Mouse (Mus musculus) c-Kit-positive CD71-positive TER-119-positive erythroid progenitor cells, embryonic 14.5 days (primary cell): ENCODE data around the gene Ros1.

Experiments used
- DNase-seq: peaks from one replicate; pipeline ENCODE4 v3.0.0-alpha.2; 2013; ENCODE audit warnings: low spot score

Gene Ros1

GRCm38 (mm10) chr10:52194957-52195852, at the start of gene Ros1:
Ros1 (minus strand) TSS chr10:52195244.
- DNase-seq: no peak

GRCm38 (mm10) chr10:52242680-52243323, 47.8 kb upstream of the Ros1 start:
- DNase-seq: no peak

DNA sequence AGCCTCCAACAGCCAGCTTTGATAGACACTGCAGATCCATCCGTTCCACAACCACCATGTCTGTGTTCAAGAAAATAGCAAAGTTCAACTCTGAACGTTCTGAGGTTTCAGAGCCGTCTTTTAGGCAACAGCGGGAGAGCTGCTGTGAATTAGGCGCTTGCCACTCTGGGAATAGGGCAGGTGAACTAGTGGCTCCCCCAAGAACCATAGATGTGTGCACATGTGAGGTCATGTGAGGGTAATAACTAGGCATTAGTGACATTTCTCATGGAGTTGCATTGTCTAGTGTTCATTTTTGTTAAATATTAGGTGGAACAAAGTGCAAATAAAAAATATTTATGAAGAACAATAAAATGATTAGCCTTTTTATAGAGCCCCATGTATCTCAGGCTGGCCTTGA, 47.0 kb upstream of the Ros1 start:
- DNase-seq: no peak

- no peak for DNase-seq
Measured at GRCm38 (mm10) chr10:52235461-52235860, 40.4 kb upstream of the Ros1 start.

- no peak for DNase-seq
Measured at GRCm38 (mm10) chr10:52234654-52234981, 39.6 kb upstream of the Ros1 start.

DNA sequence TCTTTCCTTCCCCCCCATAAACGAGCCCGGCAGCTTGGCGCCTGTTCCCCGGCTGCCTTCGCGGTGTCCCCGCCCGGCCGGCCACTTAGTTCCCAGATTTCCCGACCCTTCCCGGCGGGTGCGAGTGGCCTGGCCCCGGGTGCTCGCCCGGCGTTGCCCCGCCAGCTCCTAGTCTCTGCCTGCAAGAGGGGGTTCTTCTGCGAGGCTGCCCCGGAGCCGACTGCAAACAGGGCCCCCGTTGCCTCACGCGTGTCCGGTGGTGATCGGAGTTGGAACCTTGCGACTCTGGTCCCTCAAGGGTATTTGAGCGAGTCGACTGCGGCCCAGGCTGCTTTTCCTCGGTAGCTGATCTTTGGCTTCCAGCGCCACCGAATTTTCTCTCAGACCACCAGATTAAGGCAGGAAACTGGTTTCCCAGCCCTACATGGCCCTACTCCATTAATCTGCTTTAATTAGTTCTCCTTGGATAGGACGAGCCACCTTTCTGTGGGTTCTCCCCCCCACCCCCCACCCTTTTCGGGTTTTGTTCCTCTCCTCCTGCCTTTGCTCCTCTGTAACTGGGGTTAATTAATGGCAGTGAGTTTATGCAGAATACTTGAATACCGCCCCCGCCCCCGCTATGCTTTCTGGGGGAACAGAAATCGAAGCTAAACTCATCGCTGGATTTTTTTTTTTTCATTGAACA, 39.1 kb upstream of the Ros1 start:
- no peak for DNase-seq

GRCm38 (mm10) chr10:52233301-52233968, 38.4 kb upstream of the Ros1 start, which contains the start of gene Dcbld1:
Dcbld1 (plus strand) TSS chr10:52233619.
- peak; percentile 34 for DNase-seq

- DNase-seq: no peak
Measured at GRCm38 (mm10) chr10:52232196-52233176, 37.4 kb upstream of the Ros1 start.

GRCm38 (mm10) chr10:52219600-52219999, 24.6 kb upstream of the Ros1 start:
- DNase-seq: no peak

GRCm38 (mm10) chr10:52217564-52217934, 22.5 kb upstream of the Ros1 start:
- DNase-seq: no peak

GRCm38 (mm10) chr10:52216797-52217563, 21.9 kb upstream of the Ros1 start:
- no peak for DNase-seq

GRCm38 (mm10) chr10:52215267-52215818, 20.3 kb upstream of the Ros1 start:
- no peak for DNase-seq

- no peak for DNase-seq
Measured at GRCm38 (mm10) chr10:52204006-52204405, 9.0 kb upstream of the Ros1 start.

DNA sequence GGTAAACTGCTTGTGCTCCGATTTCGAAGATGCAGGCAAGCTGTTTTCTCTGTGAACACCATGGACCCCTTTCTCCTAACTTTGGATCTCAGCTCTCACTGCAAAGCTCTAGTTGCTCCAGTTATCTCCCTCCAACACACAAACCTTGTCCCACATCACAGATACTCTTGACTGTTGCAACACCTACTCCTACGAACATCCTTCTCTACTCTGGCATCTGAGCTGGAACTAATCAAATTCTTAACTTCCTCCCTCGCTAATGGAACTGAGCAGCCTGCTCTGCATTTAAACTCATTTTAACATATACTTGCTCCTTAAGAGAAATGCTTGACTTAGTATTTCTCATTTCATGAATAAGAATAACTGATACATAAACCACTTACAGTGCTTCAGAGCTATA, 9.1 kb downstream of the Ros1 start:
- no peak for DNase-seq

GRCm38 (mm10) chr10:52182878-52183277, 12.2 kb downstream of the Ros1 start:
- no peak for DNase-seq

DNA sequence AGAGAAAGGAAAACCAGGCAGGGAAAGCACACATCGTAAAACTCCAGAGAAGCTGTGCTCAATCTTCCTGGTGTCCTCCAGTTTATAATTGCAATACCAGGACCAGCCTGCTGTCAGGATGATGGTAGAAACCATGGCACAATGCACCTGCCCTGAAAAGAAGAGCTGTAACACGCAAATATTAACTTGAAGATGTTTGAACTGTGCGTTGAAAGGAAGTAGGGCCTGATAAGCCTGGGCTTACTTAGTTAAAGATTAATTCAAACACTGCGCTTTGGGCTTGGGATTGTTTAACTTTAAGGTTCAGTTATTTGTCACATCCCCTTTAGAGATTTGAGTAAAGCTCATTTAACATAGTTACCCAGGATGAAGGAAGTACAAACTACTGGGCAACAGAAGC, 20.7 kb downstream of the Ros1 start:
- DNase-seq: no peak

GRCm38 (mm10) chr10:52170489-52170888, 24.6 kb downstream of the Ros1 start:
- DNase-seq: no peak

- no peak for DNase-seq
Measured at GRCm38 (mm10) chr10:52169841-52170240, 25.2 kb downstream of the Ros1 start.

- DNase-seq: no peak
Measured at GRCm38 (mm10) chr10:52165376-52165775, 29.7 kb downstream of the Ros1 start.

DNA sequence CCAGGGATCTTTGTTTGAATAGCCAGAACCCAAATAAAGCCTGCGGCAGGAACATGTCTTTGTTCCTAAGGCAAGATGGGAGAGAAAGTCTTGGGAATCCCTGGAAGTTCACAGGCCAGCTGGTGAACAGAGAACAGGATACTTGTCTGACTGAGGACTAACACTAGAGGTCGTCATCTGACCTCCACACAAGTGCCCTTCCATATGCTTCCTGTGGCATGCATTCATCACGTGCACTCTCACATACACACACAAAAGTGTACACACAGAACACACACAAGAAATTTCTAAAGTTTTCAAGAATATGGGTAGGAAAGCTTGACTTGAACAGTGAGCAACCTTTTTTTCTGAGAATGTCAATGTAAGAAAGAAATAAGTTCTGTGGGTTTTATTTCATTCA, 34.4 kb downstream of the Ros1 start:
- no peak for DNase-seq
